Mouse (Mus musculus): ENCODE results near the gene Nup98. TPM values are rescaled to one million over a fixed set of nuclear protein-coding genes. Genes with fewer than 3 reads are reported as not detected.
A peak's percentile ranks its signal among the peaks of the same experiment; 100 is the strongest.

The Nup98 gene
- polyA plus RNA-seq (2012; rRNA removed) (7.0 and 8.8 TPM in 2 replicates), polyA plus RNA-seq (2014; fragmentation: Nextera tagmentation; extraction: Ambion mirVana) (16.3 and 17.4 TPM in 2 replicates)

DNA sequence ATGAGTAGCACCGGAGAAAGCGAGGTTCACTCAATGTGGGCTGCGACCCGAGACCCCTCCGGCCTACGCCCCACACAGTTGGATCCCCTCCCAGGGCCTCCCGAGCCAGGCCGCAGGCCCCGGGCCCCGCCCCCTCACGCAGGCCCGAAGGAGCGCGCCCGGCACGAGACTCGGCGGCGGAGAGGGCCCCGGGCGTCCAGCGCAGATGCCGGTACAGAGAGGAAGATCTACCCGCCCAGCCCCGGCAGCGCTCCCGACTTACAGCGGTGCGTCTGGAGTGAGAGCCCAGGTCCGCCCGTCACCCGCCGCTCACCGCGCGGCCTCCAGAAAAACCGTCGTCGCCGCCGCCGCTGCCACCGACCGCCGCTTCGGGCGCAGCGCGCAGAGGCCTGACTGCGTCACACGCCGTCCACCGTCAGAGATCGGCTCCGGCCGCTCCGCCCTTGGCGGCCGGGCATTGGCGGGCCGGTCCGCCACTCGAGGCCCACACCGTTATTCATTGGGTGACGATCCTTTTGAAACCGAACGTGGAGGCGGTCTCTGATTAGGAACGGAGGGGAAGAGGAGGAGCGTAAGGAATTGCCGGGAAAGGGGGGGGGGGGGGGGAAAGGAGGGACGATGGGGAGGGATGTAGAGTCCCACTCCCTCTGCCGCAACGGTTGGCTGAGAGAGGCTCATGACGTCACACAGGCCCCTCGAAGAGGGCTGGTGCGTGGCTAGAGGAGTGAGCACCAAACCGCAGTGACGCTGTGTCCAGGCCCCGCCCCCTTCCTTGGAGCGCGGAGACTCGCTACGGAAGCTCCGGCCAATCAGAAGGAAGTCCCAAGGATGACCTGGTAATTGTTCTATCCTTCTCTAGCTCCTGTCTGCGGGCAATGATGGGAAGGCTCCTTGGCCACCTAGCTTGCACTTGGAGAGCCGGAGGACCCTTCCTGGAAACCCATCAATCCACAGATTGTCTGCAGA is at the start of gene Nup98, which contains the start of gene Pgap2:
Gene Nup98, minus strand, starts transcription at position 421 of the 966 bp plus-strand sequence.
Gene Pgap2, plus strand, starts transcription at position 453 of the 966 bp plus-strand sequence.
- under 1% methylated on average over 82 of the region's 87 CpGs for WGBS (ENCODE audit: insufficient replicate concordance)
- no peaks in the 10 kb centered on the region for H3K36me3 ChIP-seq (replicated peaks; ENCODE audit: control insufficient read depth, insufficient read depth, low read depth)
- peaks cover 20 to 27% of the 10 kb centered on the region in 2 experiments for H3K4me1 ChIP-seq (replicated peaks; ENCODE audit: control insufficient read depth in 2 of 2, insufficient read depth in 2 of 2, low read length in 1 of 2)
- H3K4me2 ChIP-seq (ENCODE audit: low read depth): peak within 1 kb of the TSS; percentile 80
- peak within 1 kb of the TSS; percentile 87 for H3K9ac ChIP-seq (replicated peaks)
- H3K9me3 ChIP-seq (ENCODE audit: control insufficient read depth, low read length): no peaks in the 10 kb centered on the region
- H3K4me3 ChIP-seq (ENCODE audit: insufficient read depth in 1 of 2, low read depth in 2 of 2, low read length in 2 of 2): peak within 1 kb of the TSS; percentile 91
- peak within 1 kb of the TSS; percentile 77 for H3K27ac ChIP-seq
- TF ChIP-seq EP300 (IDR thresholded peaks at IDR 0.05; ENCODE audit: low read depth): no peak
- TF ChIP-seq CTCF (IDR thresholded peaks at IDR 0.05; ENCODE audit: low read depth): 0 out of 2 replicates have a peak, but pooled peaks have one; percentile 28
- ATAC-seq (ENCODE audit: insufficient read depth) (peak; percentile 96), DNase-seq (ENCODE audit: low read depth in 3 of 3, low spot score in 3 of 3) (peak; percentile 98)
- H3K27me3 ChIP-seq (ENCODE audit: control insufficient read depth, insufficient read depth, low read length): no peaks in the 10 kb centered on the region

GRCm38 (mm10) chr7:102258753-102259152 is 48.8 kb upstream of the Nup98 start:
- peaks cover 7% of the 10 kb centered on the region in 2 experiments for H3K4me1 ChIP-seq (replicated peaks; ENCODE audit: control insufficient read depth in 2 of 2, insufficient read depth in 2 of 2, low read length in 1 of 2)
- no peaks in the 10 kb centered on the region for H3K9me3 ChIP-seq (ENCODE audit: control insufficient read depth, low read length)
- 36% methylated on average over 3 of the region's 3 CpGs for WGBS (ENCODE audit: insufficient replicate concordance)
- no peak overlapping the region for H3K4me2 ChIP-seq (ENCODE audit: low read depth)
- DNase-seq (ENCODE audit: low read depth in 3 of 3, low spot score in 3 of 3) (no peak), ATAC-seq (ENCODE audit: insufficient read depth) (0 out of 2 replicates have a peak, but pooled peaks have one; percentile 32)
- H3K27me3 ChIP-seq (ENCODE audit: control insufficient read depth, insufficient read depth, low read length): no peaks in the 10 kb centered on the region
- no peak overlapping the region for H3K9ac ChIP-seq (replicated peaks)
- H3K36me3 ChIP-seq (replicated peaks; ENCODE audit: control insufficient read depth, insufficient read depth, low read depth): no peaks in the 10 kb centered on the region
- TF ChIP-seq EP300 (IDR thresholded peaks at IDR 0.05; ENCODE audit: low read depth): no peak
- TF ChIP-seq CTCF (IDR thresholded peaks at IDR 0.05; ENCODE audit: low read depth): no peak
- H3K27ac ChIP-seq: no peak overlapping the region
- no peak overlapping the region for H3K4me3 ChIP-seq (ENCODE audit: insufficient read depth in 1 of 2, low read depth in 2 of 2, low read length in 2 of 2)

DNA sequence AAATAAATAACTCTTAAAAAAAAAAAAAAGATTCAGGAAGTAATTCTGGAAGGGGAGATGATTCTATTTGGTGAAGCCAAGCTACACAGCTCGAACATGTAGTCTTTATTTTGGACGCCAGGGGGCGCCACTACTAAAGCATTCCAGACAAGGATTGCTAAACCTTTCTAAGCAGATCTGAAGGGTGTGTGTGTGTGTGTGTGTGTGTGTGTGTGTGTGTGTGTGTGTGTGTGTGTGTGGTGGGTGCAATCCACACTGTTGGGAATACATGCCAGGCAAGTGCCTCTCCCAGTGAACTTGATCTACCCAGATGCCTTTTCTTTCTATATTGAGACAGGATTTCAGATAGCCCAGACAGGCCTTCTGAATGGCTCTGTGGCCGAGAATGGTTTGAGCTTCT is 48.2 kb upstream of the Nup98 start:
- Histone ChIP-seq H3K9me3 (ENCODE audit: control insufficient read depth, low read length) (no peaks in the 10 kb centered on the region), H3K27ac (no peak overlapping the region), H3K36me3 (replicated peaks; ENCODE audit: control insufficient read depth, insufficient read depth, low read depth) (no peaks in the 10 kb centered on the region), H3K9ac (replicated peaks) (no peak overlapping the region), H3K4me3 (ENCODE audit: insufficient read depth in 1 of 2, low read depth in 2 of 2, low read length in 2 of 2) (no peak overlapping the region), H3K27me3 (ENCODE audit: control insufficient read depth, insufficient read depth, low read length) (no peaks in the 10 kb centered on the region), H3K4me2 (ENCODE audit: low read depth) (no peak overlapping the region), H3K4me1 (replicated peaks; ENCODE audit: control insufficient read depth in 2 of 2, insufficient read depth in 2 of 2, low read length in 1 of 2) (peaks cover 8% of the 10 kb centered on the region in 2 experiments)
- ATAC-seq (ENCODE audit: insufficient read depth) (peak; percentile 59; the same call in 1 of the 2 replicates), DNase-seq (ENCODE audit: low read depth in 3 of 3, low spot score in 3 of 3) (peak in 2 of 3 experiments; percentile 54 to 61)
- TF ChIP-seq EP300 (IDR thresholded peaks at IDR 0.05; ENCODE audit: low read depth): no peak
- peak; percentile 88 for TF ChIP-seq CTCF (IDR thresholded peaks at IDR 0.05; ENCODE audit: low read depth)
- 21% methylated on average over 4 of the region's 4 CpGs for WGBS (ENCODE audit: insufficient replicate concordance)

DNA sequence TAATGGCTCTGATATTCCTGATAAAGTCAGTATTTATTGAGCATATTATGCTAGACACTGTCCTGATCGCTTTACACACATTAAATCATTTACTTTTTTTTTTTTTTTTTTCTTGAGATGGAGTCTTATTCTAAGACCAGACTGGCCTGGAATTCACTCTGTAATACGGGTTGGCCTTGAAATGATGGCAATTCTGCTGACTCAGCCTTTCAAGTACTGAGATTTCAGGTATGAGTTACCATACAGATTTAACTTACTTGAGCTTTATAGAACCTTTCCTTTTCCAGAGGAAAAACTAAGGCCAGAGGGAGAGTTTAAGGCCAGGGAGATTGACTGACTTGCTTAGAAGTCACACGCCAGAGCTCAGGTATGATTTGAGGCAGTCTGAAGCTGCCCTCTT is 46.7 kb upstream of the Nup98 start:
- no peak for DNase-seq (ENCODE audit: low read depth in 3 of 3, low spot score in 3 of 3)
- H3K4me3 ChIP-seq (ENCODE audit: insufficient read depth in 1 of 2, low read depth in 2 of 2, low read length in 2 of 2): no peak overlapping the region
- no peaks in the 10 kb centered on the region for H3K36me3 ChIP-seq (replicated peaks; ENCODE audit: control insufficient read depth, insufficient read depth, low read depth)
- 70% methylated on average over 3 of the region's 3 CpGs for WGBS (ENCODE audit: insufficient replicate concordance)
- no peak overlapping the region for H3K4me2 ChIP-seq (ENCODE audit: low read depth)
- no peak overlapping the region for H3K9ac ChIP-seq (replicated peaks)
- no peak for ATAC-seq (ENCODE audit: insufficient read depth)
- TF ChIP-seq CTCF (IDR thresholded peaks at IDR 0.05; ENCODE audit: low read depth): no peak
- no peak for TF ChIP-seq EP300 (IDR thresholded peaks at IDR 0.05; ENCODE audit: low read depth)
- no peaks in the 10 kb centered on the region for H3K9me3 ChIP-seq (ENCODE audit: control insufficient read depth, low read length)
- peaks cover 8% of the 10 kb centered on the region in 2 experiments for H3K4me1 ChIP-seq (replicated peaks; ENCODE audit: control insufficient read depth in 2 of 2, insufficient read depth in 2 of 2, low read length in 1 of 2)
- no peaks in the 10 kb centered on the region for H3K27me3 ChIP-seq (ENCODE audit: control insufficient read depth, insufficient read depth, low read length)
- no peak overlapping the region for H3K27ac ChIP-seq

DNA sequence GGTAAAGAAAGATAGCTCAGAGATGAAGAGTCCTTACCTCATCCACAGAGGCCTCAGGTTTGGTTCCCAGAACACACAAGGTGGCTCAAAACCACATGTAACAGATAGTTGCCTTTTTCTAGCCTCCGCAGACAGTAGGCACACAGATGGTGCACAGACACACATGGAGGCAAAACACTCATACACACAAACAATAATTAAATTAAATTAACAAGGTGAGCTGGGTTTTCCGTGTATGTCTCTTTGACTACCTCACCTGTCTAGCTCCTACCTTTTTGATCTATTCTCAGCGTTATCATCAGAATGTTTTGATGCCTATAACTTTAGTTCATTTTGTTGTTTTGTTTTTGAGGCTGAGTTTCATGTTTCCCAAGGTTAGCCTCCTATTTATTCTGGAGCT is 46.0 kb upstream of the Nup98 start, which contains the start of gene Rhog:
Gene Rhog, minus strand, starts transcription at position 101 of the 400 bp plus-strand sequence.
- Histone ChIP-seq H3K4me1 (replicated peaks; ENCODE audit: control insufficient read depth in 2 of 2, insufficient read depth in 2 of 2, low read length in 1 of 2) (peaks cover 10 to 11% of the 10 kb centered on the region in 2 experiments), H3K36me3 (replicated peaks; ENCODE audit: control insufficient read depth, insufficient read depth, low read depth) (no peaks in the 10 kb centered on the region), H3K4me2 (ENCODE audit: low read depth) (no peak within 1 kb of the TSS), H3K9ac (replicated peaks) (no peak within 1 kb of the TSS; the same call in 1 of the 2 replicates), H3K9me3 (ENCODE audit: control insufficient read depth, low read length) (no peaks in the 10 kb centered on the region), H3K27me3 (ENCODE audit: control insufficient read depth, insufficient read depth, low read length) (no peaks in the 10 kb centered on the region), H3K4me3 (ENCODE audit: insufficient read depth in 1 of 2, low read depth in 2 of 2, low read length in 2 of 2) (no peak within 1 kb of the TSS), H3K27ac (no peak within 1 kb of the TSS)
- no peak for TF ChIP-seq CTCF (IDR thresholded peaks at IDR 0.05; ENCODE audit: low read depth)
- TF ChIP-seq EP300 (IDR thresholded peaks at IDR 0.05; ENCODE audit: low read depth): no peak
- DNase-seq (ENCODE audit: low read depth in 3 of 3, low spot score in 3 of 3): no peak
- no peak for ATAC-seq (ENCODE audit: insufficient read depth)
- 72% methylated on average over 3 of the region's 3 CpGs for WGBS (ENCODE audit: insufficient replicate concordance)

Measured in liver, embryonic 14.5 days (tissue).